Mouse (Mus musculus) heart, adult 18-20 months (tissue): ENCODE results near the gene Tmem167b. TPM values are rescaled to one million over a fixed set of nuclear protein-coding genes. Genes with fewer than 3 reads are reported as not detected.
A peak's percentile ranks its signal among the peaks of the same experiment; 100 is the strongest.
"Not testable (repeated sequence)": the region's sequence is repeated elsewhere in the genome, so short reads cannot be mapped to it uniquely, and the experiment has no call there.

ENCODE experiments used
- DNase-seq, 2 experiments: peaks; one replicate each; pipeline ENCODE4 v3.0.0; 2021 to 2022; ENCODE audit warnings: mixed read lengths in 1 of 2
- long read RNA-seq, 2 experiments: library from polyadenylated mRNA; stranded (forward); transcript quantifications; one replicate each; pipeline ENCODE4 v2.0.0; 2021
- total RNA-seq, 2 experiments: library from RNA; stranded (reverse); gene quantifications; 2 replicates each; pipeline ENCODE4 v1.2.3; 2021

Gene Tmem167b
- total RNA-seq = 10 to 100 TPM; 30.4 to 30.6 TPM
- long read RNA-seq, experiment 1, transcript Tmem167b-201 (3 exons, 2,864 nt) = major isoform, 30 of 39 reads
- long read RNA-seq, experiment 1, partial matches to known transcripts = 5 of 39 reads
- long read RNA-seq, experiment 1, other reads (novel, unspliced or antisense) = 0 of 39 reads
- long read RNA-seq, experiment 2, transcript Tmem167b-201 (3 exons, 2,864 nt) = major isoform, 12 of 14 reads
- long read RNA-seq, experiment 2, partial matches to known transcripts = 1 of 14 reads
- long read RNA-seq, experiment 2, other reads (novel, unspliced or antisense) = 0 of 14 reads

GRCm38 (mm10) chr3:108562133-108562730, at the start of gene Tmem167b:
TSS of gene Tmem167b (minus strand) at chr3:108562466.
- DNase-seq = peak; percentile 99

DNA sequence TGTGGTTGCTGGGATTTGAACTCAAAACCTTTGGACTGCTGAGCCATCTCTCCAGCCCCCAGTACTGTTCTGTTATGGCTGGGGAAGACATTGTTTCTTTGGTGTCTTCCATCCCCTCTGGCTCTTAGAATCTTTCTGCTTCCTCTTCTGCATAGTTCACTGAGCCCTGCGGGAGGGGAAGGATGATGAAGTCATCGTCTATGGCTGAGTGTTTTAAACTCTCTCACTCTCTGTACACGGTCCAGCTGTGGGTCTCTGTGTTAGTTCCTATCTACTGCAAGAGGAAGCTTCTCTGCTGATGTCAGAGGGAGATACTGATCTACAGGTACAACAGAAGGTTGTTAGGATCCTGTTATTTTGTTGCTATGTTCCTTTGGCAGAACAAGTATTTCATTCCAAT, 46.6 kb upstream of the Tmem167b start:
- peak in 1 of 2 experiments; percentile 10 for DNase-seq

- no peak for DNase-seq
These were observed 29.6 kb upstream of the Tmem167b start for GRCm38 (mm10) chr3:108591530-108592522.

DNA sequence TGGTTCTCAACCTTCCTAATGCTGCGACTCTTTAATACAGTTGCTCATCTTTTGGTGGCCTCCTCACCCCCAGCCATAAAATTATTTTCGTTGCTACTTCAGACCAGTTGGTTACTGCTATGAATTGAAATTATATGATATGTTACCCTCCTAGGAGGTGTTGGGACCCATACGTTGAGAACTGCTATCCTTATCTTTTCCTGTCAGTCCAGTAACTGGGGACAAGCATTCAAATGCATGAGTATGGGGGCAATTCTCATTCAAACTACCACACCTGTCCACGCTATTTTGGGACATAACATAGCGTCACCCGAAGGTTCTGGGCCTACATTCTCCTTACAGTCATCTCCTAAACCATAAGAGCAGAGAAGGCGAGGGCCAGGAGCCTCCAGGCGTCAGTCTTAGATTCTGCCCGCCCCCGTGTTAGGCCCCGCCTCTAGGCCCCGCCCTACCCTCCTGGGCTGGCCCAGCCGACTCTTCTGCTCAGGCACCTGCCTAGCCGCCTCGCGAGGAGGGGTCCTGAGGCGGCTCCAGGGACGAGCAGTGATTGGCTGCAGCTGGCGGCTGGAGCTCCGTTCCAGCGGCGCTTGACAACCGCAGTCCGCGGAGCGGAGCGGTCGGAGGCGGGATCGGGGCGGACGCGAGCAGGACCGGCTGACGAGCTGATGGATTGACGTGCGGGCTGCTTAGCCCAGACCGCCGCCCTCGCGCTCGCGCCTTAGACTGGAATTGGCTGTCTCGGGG, 28.7 kb upstream of the Tmem167b start, which contains the start of gene Wdr47:
Gene Wdr47, plus strand, starts transcription at position 494 of the 744 bp plus-strand sequence.
- DNase-seq = peak; percentile 96 to 97

- DNase-seq = no peak
These were observed 26.2 kb upstream of the Tmem167b start for GRCm38 (mm10) chr3:108588446-108588845.

- DNase-seq = no peak
These were observed 22.3 kb upstream of the Tmem167b start for GRCm38 (mm10) chr3:108584580-108584979.

DNA sequence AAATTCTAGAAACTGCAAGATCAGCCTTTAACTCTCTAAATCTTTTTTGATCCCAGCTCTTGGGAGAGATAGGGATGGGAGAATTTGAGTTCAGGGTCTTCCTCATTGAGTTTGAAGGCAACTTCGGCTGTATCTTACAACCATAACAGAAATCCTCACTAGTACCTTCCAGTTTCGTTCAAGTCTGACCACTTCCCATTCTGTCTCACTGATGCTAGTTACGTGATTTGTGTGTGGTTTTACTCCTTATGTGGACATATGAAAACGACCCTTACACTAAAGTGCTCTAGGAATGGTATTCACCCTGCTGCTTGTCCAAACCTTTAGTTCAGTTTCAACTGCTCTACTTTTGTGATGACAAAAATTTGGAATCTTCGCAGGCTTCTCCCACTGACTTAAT, 11.8 kb upstream of the Tmem167b start:
- no peak for DNase-seq

GRCm38 (mm10) chr3:108572309-108573010, 10.2 kb upstream of the Tmem167b start:
- no peak for DNase-seq

DNA sequence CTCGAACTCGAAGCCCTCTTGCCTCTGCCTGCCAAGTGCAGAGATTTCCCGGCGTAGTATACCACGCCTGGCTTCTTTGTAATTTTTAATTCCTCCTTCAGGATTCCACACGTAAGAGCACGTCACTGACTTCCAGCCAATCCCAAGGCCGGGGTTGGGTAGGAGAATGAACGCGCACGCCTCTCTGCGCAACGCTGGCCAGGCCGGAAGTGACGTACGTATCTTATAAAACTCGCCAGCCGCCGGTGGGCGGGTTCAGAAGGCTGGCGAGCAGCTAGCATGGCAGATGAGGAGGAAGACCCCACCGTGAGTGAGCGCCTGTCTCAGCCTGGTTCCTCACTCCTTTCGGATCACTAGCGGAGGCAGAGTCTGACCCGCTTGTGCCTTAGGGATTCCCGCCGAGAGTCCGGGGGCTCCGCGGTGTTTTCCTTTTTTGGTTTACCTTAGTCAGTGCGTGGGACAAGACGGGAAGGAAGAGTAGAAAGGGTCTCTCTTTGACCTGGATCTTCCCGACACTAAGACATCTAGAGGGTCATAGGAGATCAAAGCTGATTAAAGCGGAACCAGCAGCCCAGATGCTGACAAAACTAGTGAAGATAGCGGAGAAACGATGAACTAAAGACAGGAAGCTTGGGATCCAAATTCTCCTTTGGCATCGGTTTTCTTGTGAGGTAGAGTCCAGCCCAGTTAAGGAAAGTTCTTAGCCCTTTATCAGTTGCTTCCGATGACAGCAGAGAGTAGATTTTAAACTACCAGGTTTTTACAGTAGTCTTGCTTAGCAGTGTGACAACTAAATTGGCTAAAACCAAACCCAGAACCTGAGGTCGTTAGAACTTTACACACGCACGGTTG, 9.4 kb upstream of the Tmem167b start, which contains the start of gene Taf13:
Gene Taf13, plus strand, starts transcription at position 256 of the 852 bp plus-strand sequence.
- peak; percentile 98 for DNase-seq

DNA sequence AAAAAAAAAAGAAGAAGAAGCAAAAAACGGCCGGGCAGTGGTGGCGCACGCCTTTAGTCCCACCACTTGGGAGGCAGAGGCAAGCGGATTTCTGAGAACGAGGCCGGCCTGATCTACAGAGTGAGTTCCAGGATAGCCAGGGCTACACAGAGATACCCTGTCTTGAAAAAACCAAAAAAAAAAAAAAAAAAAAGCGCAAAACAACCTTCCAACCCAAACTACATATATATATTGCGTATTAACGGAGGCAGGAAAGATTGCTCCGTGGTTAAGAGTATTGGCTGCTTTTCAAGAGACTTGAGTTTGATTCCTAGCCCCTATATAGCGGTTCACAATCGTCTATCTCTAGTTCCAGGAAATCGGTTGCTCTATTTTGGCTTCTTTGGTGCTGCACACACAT, 8.5 kb upstream of the Tmem167b start:
- DNase-seq = no peak

- not testable (repeated sequence) for DNase-seq
These were observed 7.4 kb upstream of the Tmem167b start for GRCm38 (mm10) chr3:108569636-108570035.

- no peak for DNase-seq
These were observed 6.0 kb upstream of the Tmem167b start for GRCm38 (mm10) chr3:108567990-108568877.

GRCm38 (mm10) chr3:108563309-108563708, 1.0 kb upstream of the Tmem167b start:
- peak; percentile 85 to 92 for DNase-seq

- peak; percentile 26 to 57 for DNase-seq
These were observed 558 bp upstream of the Tmem167b start for GRCm38 (mm10) chr3:108562777-108563271.

GRCm38 (mm10) chr3:108557888-108558287, 4.4 kb downstream of the Tmem167b start:
- no peak for DNase-seq

DNA sequence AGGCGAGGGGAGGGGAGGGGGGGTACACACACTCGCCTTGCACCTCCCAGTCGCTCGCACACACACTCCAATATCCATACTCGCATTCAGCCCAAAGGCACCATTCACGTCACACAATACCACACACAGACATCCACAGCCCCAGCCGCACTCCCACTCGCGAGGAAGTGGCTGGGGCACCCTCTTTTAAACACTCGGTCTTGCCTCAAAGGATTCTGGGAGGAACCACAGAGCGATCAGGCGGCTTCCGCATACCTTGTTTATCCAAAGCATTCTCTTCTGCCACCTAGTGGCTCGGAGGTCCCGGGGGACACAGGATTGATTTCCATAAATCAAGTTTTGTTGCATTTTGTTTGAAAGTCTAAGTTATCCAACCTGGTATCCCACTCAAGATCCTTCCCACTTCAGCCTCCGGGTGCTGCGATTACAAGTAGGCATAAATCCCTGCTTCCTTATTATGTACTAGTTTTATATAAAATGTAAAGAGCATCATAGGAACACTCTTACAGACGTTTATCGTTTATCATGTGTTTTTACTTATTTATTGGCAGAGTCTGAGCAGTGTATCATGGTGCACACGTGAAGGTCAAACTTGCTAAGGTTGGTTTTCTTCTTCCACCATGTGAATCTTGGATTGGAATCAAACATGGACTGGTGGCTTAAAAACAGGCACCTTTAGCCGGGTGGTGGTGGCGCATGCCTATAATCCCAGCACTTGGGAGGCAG, 7.5 kb downstream of the Tmem167b start:
- DNase-seq = peak; percentile 95 to 97

GRCm38 (mm10) chr3:108554111-108554561, 8.1 kb downstream of the Tmem167b start:
- peak in 1 of 2 experiments; percentile 37 for DNase-seq

DNA sequence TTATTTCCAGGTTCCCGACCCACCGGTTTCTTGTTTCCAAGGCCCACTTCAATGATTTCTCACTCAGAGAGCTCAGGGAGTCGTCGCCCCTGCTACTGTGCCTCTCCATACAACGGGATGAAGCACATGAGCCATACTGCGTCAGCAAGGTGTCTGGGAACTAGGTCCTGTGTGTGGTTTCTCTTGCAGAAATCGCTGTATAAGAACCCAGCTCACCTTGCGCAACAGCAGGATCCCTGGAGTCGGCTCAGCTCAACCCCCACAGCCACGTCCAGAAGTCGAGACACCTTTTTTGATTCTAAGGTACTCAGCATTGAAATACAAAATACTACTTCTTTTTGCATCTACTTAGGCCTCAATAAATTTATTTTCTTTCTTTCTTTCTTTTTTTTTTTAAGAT, 20.0 kb downstream of the Tmem167b start:
- DNase-seq = no peak
